Mouse (Mus musculus): ENCODE data around the gene Cc2d2a.
A peak's percentile ranks its signal among the peaks of the same experiment; 100 is the strongest.

The Cc2d2a gene

GRCm38 (mm10) chr5:43728375-43729165, 66.4 kb downstream of the Cc2d2a start:
- no peak for DNase-seq (ENCODE audit: low spot score)

- no peak for DNase-seq (ENCODE audit: low spot score)
Observed at GRCm38 (mm10) chr5:43732381-43732780, 70.2 kb downstream of the Cc2d2a start.

GRCm38 (mm10) chr5:43744187-43744586, 82.0 kb downstream of the Cc2d2a start:
- no peak for DNase-seq (ENCODE audit: low spot score)

- DNase-seq (ENCODE audit: low spot score), result no peak
Observed at GRCm38 (mm10) chr5:43745156-43745555, 83.0 kb downstream of the Cc2d2a start.

- no peak for DNase-seq (ENCODE audit: low spot score)
Observed at GRCm38 (mm10) chr5:43748039-43748438, 85.9 kb downstream of the Cc2d2a start.

- no peak for DNase-seq (ENCODE audit: low spot score)
Observed at GRCm38 (mm10) chr5:43749092-43749491, 86.9 kb downstream of the Cc2d2a start.

- DNase-seq (ENCODE audit: low spot score), result no peak
Observed at GRCm38 (mm10) chr5:43770618-43771354, 108.6 kb downstream of the Cc2d2a start.

GRCm38 (mm10) chr5:43771555-43771954, 109.4 kb downstream of the Cc2d2a start:
- DNase-seq (ENCODE audit: low spot score), result no peak

- DNase-seq (ENCODE audit: low spot score), result no peak
Observed at GRCm38 (mm10) chr5:43776407-43776806, 114.3 kb downstream of the Cc2d2a start.

GRCm38 (mm10) chr5:43776993-43777392, 114.8 kb downstream of the Cc2d2a start:
- no peak for DNase-seq (ENCODE audit: low spot score)

GRCm38 (mm10) chr5:43778583-43778982, 116.4 kb downstream of the Cc2d2a start:
- DNase-seq (ENCODE audit: low spot score), result no peak

- no peak for DNase-seq (ENCODE audit: low spot score)
Observed at GRCm38 (mm10) chr5:43781423-43781976, 119.4 kb downstream of the Cc2d2a start.

- DNase-seq (ENCODE audit: low spot score), result peak; percentile 83
Observed at GRCm38 (mm10) chr5:43781977-43782930, 120.1 kb downstream of the Cc2d2a start.

GRCm38 (mm10) chr5:43783996-43784395, 121.8 kb downstream of the Cc2d2a start:
- DNase-seq (ENCODE audit: low spot score), result no peak

- no peak for DNase-seq (ENCODE audit: low spot score)
Observed at GRCm38 (mm10) chr5:43786607-43787006, 124.5 kb downstream of the Cc2d2a start.

- no peak for DNase-seq (ENCODE audit: low spot score)
Observed at GRCm38 (mm10) chr5:43787976-43788752, 126.0 kb downstream of the Cc2d2a start.
